Mouse (Mus musculus) lung, embryonic 15.5 days (tissue): ENCODE data around the gene Jarid2. TPM values are rescaled to one million over a fixed set of nuclear protein-coding genes. Genes with fewer than 3 reads are reported as not detected.
"Not testable (repeated sequence)": the region's sequence is repeated elsewhere in the genome, so short reads cannot be mapped to it uniquely, and the experiment has no call there.

Experiments used
- ATAC-seq: fragments of 200-750 bp; cut with Nextera tagmentation; 2 replicates; pipeline ENCODE4 v1.8.0; 2017; ENCODE audit warnings: moderate number of reproducible peaks, borderline replicate concordance; ENCODE audit not compliant: low FRiP score, low TSS enrichment; ENCODE audit errors: extremely low read depth
- H3K27ac ChIP-seq: fragments of 300-500 bp; sonication (generic); 2 replicates; pipeline ENCODE4 v1.5.1; 2015; ENCODE audit warnings: moderate library complexity, mild to moderate bottlenecking, inconsistent platforms
- H3K27me3 ChIP-seq: fragments of 300-500 bp; sonication (generic); 2 replicates; pipeline ENCODE4 v1.6.1; 2015; ENCODE audit warnings: inconsistent platforms
- H3K36me3 ChIP-seq: fragments of 300-500 bp; sonication (generic); 2 replicates; pipeline ENCODE4 v1.6.1; 2015; ENCODE audit warnings: inconsistent platforms
- H3K4me1 ChIP-seq: fragments of 300-500 bp; sonication (generic); 2 replicates; pipeline ENCODE4 v1.6.1; 2015; ENCODE audit warnings: inconsistent platforms
- H3K4me2 ChIP-seq: fragments of 300-500 bp; sonication (generic); 2 replicates; pipeline ENCODE4 v1.6.1; 2015; ENCODE audit warnings: inconsistent platforms, mild to moderate bottlenecking, moderate library complexity
- H3K4me3 ChIP-seq: fragments of 300-500 bp; sonication (generic); 2 replicates; pipeline ENCODE4 v1.5.1; 2015; ENCODE audit warnings: mild to moderate bottlenecking, inconsistent platforms
- H3K9ac ChIP-seq: fragments of 300-500 bp; sonication (generic); 2 replicates; pipeline ENCODE4 v1.6.1; 2015; ENCODE audit warnings: inconsistent platforms
- H3K9me3 ChIP-seq: fragments of 300-500 bp; sonication (generic); 2 replicates; pipeline ENCODE4 v1.6.1; 2016; ENCODE audit warnings: inconsistent platforms
- WGBS: fragments of 180-500 bp; shearing (Covaris S2); methylation state at CpG from one replicate; pipeline ENCODE4 v1.1.7; 2015; 5-methylcytosine and 5-hydroxymethylcytosine counted together
- polyA plus RNA-seq: library from polyadenylated mRNA; unstranded; fragments of >200 nt; fragmentation: Nextera tagmentation; extraction: Ambion mirVana; gene quantifications from 2 replicates; pipeline ENCODE4 v1.2.1, GENCODE M21; 2015

Jarid2 gene
- polyA plus RNA-seq, 1 experiment from 2014 or later, result 23.6 TPM

- 65% methylated on average over 47 of the region's 47 CpGs for WGBS
- H3K27ac ChIP-seq, H3K4me2 ChIP-seq, H3K9ac ChIP-seq, H3K4me3 ChIP-seq, H3K9me3 ChIP-seq, H3K4me1 ChIP-seq, H3K36me3 ChIP-seq, H3K27me3 ChIP-seq: not testable (repeated sequence)
- peak; percentile 100 for ATAC-seq
Measured at GRCm38 (mm10) chr13:44869418-44870119, 140.3 kb downstream of the Jarid2 start.

- H3K9me3 ChIP-seq, result no peaks in the 10 kb centered on the region
- H3K27ac ChIP-seq, result no peak overlapping the region
- peaks cover 5% of the 10 kb centered on the region; the same call in 1 of the 2 replicates for H3K36me3 ChIP-seq
- H3K9ac ChIP-seq, result no peak overlapping the region
- ATAC-seq, result no peak
- H3K4me2 ChIP-seq, result no peak overlapping the region
- WGBS, result 78% methylated on average over 2 of the region's 2 CpGs
- H3K4me1 ChIP-seq, result no peaks in the 10 kb centered on the region
- H3K4me3 ChIP-seq, result no peak overlapping the region
- no peaks in the 10 kb centered on the region for H3K27me3 ChIP-seq
Measured at GRCm38 (mm10) chr13:44876799-44877198, 147.5 kb downstream of the Jarid2 start.

GRCm38 (mm10) chr13:44881001-44881400 lies 151.7 kb downstream of the Jarid2 start:
- no peak overlapping the region for H3K4me3 ChIP-seq
- H3K27ac ChIP-seq, result no peak overlapping the region
- H3K4me2 ChIP-seq, result no peak overlapping the region
- H3K4me1 ChIP-seq, result no peaks in the 10 kb centered on the region
- no peak for ATAC-seq
- no peaks in the 10 kb centered on the region for H3K27me3 ChIP-seq
- no peaks in the 10 kb centered on the region for H3K36me3 ChIP-seq
- no peaks in the 10 kb centered on the region for H3K9me3 ChIP-seq
- no peak overlapping the region for H3K9ac ChIP-seq
- 83% methylated on average over 4 of the region's 4 CpGs for WGBS

GRCm38 (mm10) chr13:44886221-44886620 lies 156.9 kb downstream of the Jarid2 start:
- no peak overlapping the region for H3K4me2 ChIP-seq
- WGBS, result 87% methylated on average over 2 of the region's 2 CpGs
- no peak overlapping the region for H3K4me3 ChIP-seq
- no peaks in the 10 kb centered on the region for H3K9me3 ChIP-seq
- H3K4me1 ChIP-seq, result no peaks in the 10 kb centered on the region
- no peak overlapping the region for H3K9ac ChIP-seq
- peaks cover 6% of the 10 kb centered on the region for H3K36me3 ChIP-seq
- no peak overlapping the region for H3K27ac ChIP-seq
- no peaks in the 10 kb centered on the region for H3K27me3 ChIP-seq
- no peak for ATAC-seq

- H3K9ac ChIP-seq, result no peak overlapping the region
- H3K9me3 ChIP-seq, result no peaks in the 10 kb centered on the region
- no peaks in the 10 kb centered on the region for H3K4me1 ChIP-seq
- 84% methylated on average over 2 of the region's 2 CpGs for WGBS
- H3K27ac ChIP-seq, result no peak overlapping the region
- no peak overlapping the region for H3K4me3 ChIP-seq
- H3K27me3 ChIP-seq, result no peaks in the 10 kb centered on the region
- no peak overlapping the region for H3K4me2 ChIP-seq
- no peak for ATAC-seq
- H3K36me3 ChIP-seq, result peaks cover 6% of the 10 kb centered on the region
Measured at GRCm38 (mm10) chr13:44890612-44891011, 161.3 kb downstream of the Jarid2 start.

GRCm38 (mm10) chr13:44891813-44892730 lies 162.8 kb downstream of the Jarid2 start:
- no peaks in the 10 kb centered on the region for H3K27me3 ChIP-seq
- H3K4me1 ChIP-seq, result no peaks in the 10 kb centered on the region
- no peak for ATAC-seq
- H3K4me2 ChIP-seq, result no peak overlapping the region
- no peaks in the 10 kb centered on the region for H3K9me3 ChIP-seq
- WGBS, result 61% methylated on average over 5 of the region's 5 CpGs
- no peak overlapping the region for H3K27ac ChIP-seq
- H3K9ac ChIP-seq, result no peak overlapping the region
- H3K4me3 ChIP-seq, result no peak overlapping the region
- H3K36me3 ChIP-seq, result peaks cover 12% of the 10 kb centered on the region

GRCm38 (mm10) chr13:44896211-44896610 lies 166.9 kb downstream of the Jarid2 start:
- H3K27ac ChIP-seq, result no peak overlapping the region
- H3K9me3 ChIP-seq, result no peaks in the 10 kb centered on the region
- 91% methylated on average over 12 of the region's 12 CpGs for WGBS
- H3K9ac ChIP-seq, result no peak overlapping the region
- no peak overlapping the region for H3K4me3 ChIP-seq
- ATAC-seq, result no peak
- no peaks in the 10 kb centered on the region for H3K4me1 ChIP-seq
- peaks cover 17% of the 10 kb centered on the region for H3K36me3 ChIP-seq
- no peaks in the 10 kb centered on the region for H3K27me3 ChIP-seq
- H3K4me2 ChIP-seq, result no peak overlapping the region

GRCm38 (mm10) chr13:44902299-44902698 lies 173.0 kb downstream of the Jarid2 start:
- H3K27ac ChIP-seq, result no peak overlapping the region
- no peaks in the 10 kb centered on the region for H3K9me3 ChIP-seq
- no peak overlapping the region for H3K9ac ChIP-seq
- WGBS, result 91% methylated on average over 6 of the region's 6 CpGs
- H3K4me2 ChIP-seq, result no peak overlapping the region
- no peak for ATAC-seq
- H3K36me3 ChIP-seq, result peaks cover 36% of the 10 kb centered on the region
- H3K27me3 ChIP-seq, result no peaks in the 10 kb centered on the region
- peaks cover 12% of the 10 kb centered on the region for H3K4me1 ChIP-seq
- no peak overlapping the region for H3K4me3 ChIP-seq

GRCm38 (mm10) chr13:44903416-44903815 lies 174.1 kb downstream of the Jarid2 start:
- Histone ChIP-seq H3K4me3 (no peak overlapping the region), H3K9me3 (no peaks in the 10 kb centered on the region), H3K4me1 (peaks cover 23% of the 10 kb centered on the region), H3K27ac (no peak overlapping the region), H3K9ac (no peak overlapping the region), H3K27me3 (no peaks in the 10 kb centered on the region), H3K36me3 (peaks cover 32% of the 10 kb centered on the region), H3K4me2 (no peak overlapping the region)
- ATAC-seq, result no peak

- no peak overlapping the region for H3K4me3 ChIP-seq
- peaks cover 32% of the 10 kb centered on the region for H3K36me3 ChIP-seq
- no peak overlapping the region for H3K9ac ChIP-seq
- no peak overlapping the region for H3K27ac ChIP-seq
- 62% methylated on average over 1 of the region's 1 CpGs for WGBS
- H3K4me2 ChIP-seq, result no peak overlapping the region
- H3K27me3 ChIP-seq, result no peaks in the 10 kb centered on the region
- no peaks in the 10 kb centered on the region for H3K9me3 ChIP-seq
- no peak for ATAC-seq
- peaks cover 29% of the 10 kb centered on the region for H3K4me1 ChIP-seq
Measured at GRCm38 (mm10) chr13:44904271-44904670, 175.0 kb downstream of the Jarid2 start.

GRCm38 (mm10) chr13:44906141-44906540 lies 176.9 kb downstream of the Jarid2 start:
- Histone ChIP-seq H3K27me3 (no peaks in the 10 kb centered on the region), H3K9me3 (no peaks in the 10 kb centered on the region), H3K4me1 (peaks cover 38% of the 10 kb centered on the region), H3K36me3 (peaks cover 29% of the 10 kb centered on the region), H3K4me3 (no peak overlapping the region), H3K4me2 (no peak overlapping the region), H3K27ac (no peak overlapping the region), H3K9ac (no peak overlapping the region)
- ATAC-seq, result no peak
- 80% methylated on average over 11 of the region's 11 CpGs for whole genome bisulfite sequencing

GRCm38 (mm10) chr13:44907702-44908101 lies 178.4 kb downstream of the Jarid2 start:
- Histone ChIP-seq H3K4me2 (no peak overlapping the region), H3K27ac (peak overlapping the region; percentile 78), H3K27me3 (no peaks in the 10 kb centered on the region), H3K4me1 (peaks cover 38% of the 10 kb centered on the region), H3K9me3 (no peaks in the 10 kb centered on the region), H3K4me3 (no peak overlapping the region), H3K9ac (no peak overlapping the region), H3K36me3 (peaks cover 26% of the 10 kb centered on the region)
- peak; percentile 98 for ATAC-seq
- WGBS, result 7% methylated on average over 6 of the region's 6 CpGs
